Mouse (Mus musculus) layer of hippocampus, adult 18-20 months (tissue): ENCODE results near the gene Rtn3. TPM values are rescaled to one million over a fixed set of nuclear protein-coding genes. Genes with fewer than 3 reads are reported as not detected.
A peak's percentile ranks its signal among the peaks of the same experiment; 100 is the strongest.
"Not testable (repeated sequence)": the region's sequence is repeated elsewhere in the genome, so short reads cannot be mapped to it uniquely, and the experiment has no call there.

Experiments used
- DNase-seq, 2 experiments: peaks; one replicate each; pipeline ENCODE4 v3.0.0; 2022; ENCODE audit warnings: low spot score in 2 of 2
- long read RNA-seq: library from polyadenylated mRNA; stranded (forward); transcript quantifications from one replicate; pipeline ENCODE4 v2.0.0, GENCODE M21; 2021
- total RNA-seq, 2 experiments: library from RNA; stranded (reverse); gene quantifications; 2 replicates each; pipeline ENCODE4 v1.2.3; 2021

The Rtn3 gene
- 100 to 1,000 TPM; 755 to 762 TPM for total RNA-seq
- long read RNA-seq, full-length matches to known transcripts: 1,015 of 1,090 reads
- long read RNA-seq, partial matches to known transcripts: 25 of 1,090 reads
- long read RNA-seq, other reads (novel, unspliced or antisense): 50 of 1,090 reads

GRCm38 (mm10) chr19:7482599-7483511 lies at the start of gene Rtn3:
Gene Rtn3 (minus strand): TSS chr19:7483281.
- peak; percentile 95 to 98 for DNase-seq

GRCm38 (mm10) chr19:7531906-7532305 lies 48.8 kb upstream of the Rtn3 start:
- DNase-seq: no peak

GRCm38 (mm10) chr19:7528639-7529428 lies 45.8 kb upstream of the Rtn3 start:
- peak; percentile 32 to 78 for DNase-seq

GRCm38 (mm10) chr19:7524879-7525278 lies 41.8 kb upstream of the Rtn3 start:
- DNase-seq: no peak

GRCm38 (mm10) chr19:7523781-7524180 lies 40.7 kb upstream of the Rtn3 start:
- no peak for DNase-seq

- DNase-seq: no peak
Measured at GRCm38 (mm10) chr19:7523292-7523691, 40.2 kb upstream of the Rtn3 start.

GRCm38 (mm10) chr19:7522856-7523255 lies 39.8 kb upstream of the Rtn3 start:
- no peak for DNase-seq

- no peak for DNase-seq
Measured at GRCm38 (mm10) chr19:7521619-7522018, 38.5 kb upstream of the Rtn3 start.

GRCm38 (mm10) chr19:7516437-7516836 lies 33.4 kb upstream of the Rtn3 start:
- no peak for DNase-seq

GRCm38 (mm10) chr19:7508026-7508425 lies 24.9 kb upstream of the Rtn3 start:
- DNase-seq: no peak

- no peak for DNase-seq
Measured at GRCm38 (mm10) chr19:7506321-7506720, 23.2 kb upstream of the Rtn3 start.

GRCm38 (mm10) chr19:7502432-7502831 lies 19.4 kb upstream of the Rtn3 start:
- no peak for DNase-seq

- no peak for DNase-seq
Measured at GRCm38 (mm10) chr19:7500701-7501100, 17.6 kb upstream of the Rtn3 start.

GRCm38 (mm10) chr19:7498816-7499215 lies 15.7 kb upstream of the Rtn3 start:
- DNase-seq: no peak

GRCm38 (mm10) chr19:7496070-7496469 lies 13.0 kb upstream of the Rtn3 start:
- not testable (repeated sequence) for DNase-seq

- DNase-seq: no peak
Measured at GRCm38 (mm10) chr19:7495221-7496038, 12.3 kb upstream of the Rtn3 start.

- peak; percentile 99 for DNase-seq
Measured at GRCm38 (mm10) chr19:7494187-7495015, 11.3 kb upstream of the Rtn3 start.

GRCm38 (mm10) chr19:7493352-7494186 lies 10.5 kb upstream of the Rtn3 start, which contains the start of gene Atl3:
Gene Atl3 (plus strand): TSS chr19:7494040.
- DNase-seq: no peak

GRCm38 (mm10) chr19:7492682-7493081 lies 9.6 kb upstream of the Rtn3 start:
- no peak for DNase-seq
